Mouse (Mus musculus) kidney, postnatal 0 days (tissue): ENCODE results near the gene Gm42372. TPM values are rescaled to one million over a fixed set of nuclear protein-coding genes. Genes with fewer than 3 reads are reported as not detected.
A peak's percentile ranks its signal among the peaks of the same experiment; 100 is the strongest.

Experiments used
- ATAC-seq: fragments of 200-750 bp; cut with Nextera tagmentation; replicated peaks from 2 replicates; pipeline ENCODE4 v1.8.0; 2017; ENCODE audit warnings: low read depth, moderate number of reproducible peaks, moderate TSS enrichment, moderate library complexity; ENCODE audit not compliant: low FRiP score
- DNase-seq: peaks from one replicate; pipeline ENCODE4 v3.0.0-alpha.2; 2016; ENCODE audit warnings: low spot score
- H3K27ac ChIP-seq: fragments of 300-500 bp; sonication (generic); 2 replicates; pipeline ENCODE4 v1.5.1; 2014; ENCODE audit warnings: mild to moderate bottlenecking
- H3K27me3 ChIP-seq: fragments of 300-500 bp; sonication (generic); 2 replicates; pipeline ENCODE4 v1.6.1; 2014; ENCODE audit warnings: low read length, mixed read lengths; ENCODE audit not compliant: insufficient read depth
- H3K36me3 ChIP-seq: fragments of 300-500 bp; sonication (generic); 2 replicates; pipeline ENCODE4 v1.6.1; 2014; ENCODE audit warnings: low read length, mixed read lengths; ENCODE audit not compliant: insufficient read depth
- H3K4me1 ChIP-seq: fragments of 300-500 bp; sonication (generic); replicated peaks from 2 replicates; pipeline ENCODE4 v1.6.1; 2014; ENCODE audit warnings: antibody characterized with exemption, low read length, mixed read lengths; ENCODE audit not compliant: insufficient read depth
- H3K4me2 ChIP-seq: fragments of 300-500 bp; sonication (generic); 2 replicates; pipeline ENCODE4 v1.6.1; 2014; ENCODE audit warnings: mild to moderate bottlenecking, low read length, moderate library complexity, mixed read lengths
- H3K4me3 ChIP-seq: fragments of 300-500 bp; sonication (generic); replicated peaks from 2 replicates; pipeline ENCODE4 v1.5.1; 2014; ENCODE audit warnings: low read depth, low read length
- H3K9ac ChIP-seq: fragments of 300-500 bp; sonication (generic); 2 replicates; pipeline ENCODE4 v1.6.1; 2014; ENCODE audit warnings: low read depth, low read length
- H3K9me3 ChIP-seq: fragments of 300-500 bp; sonication (generic); replicated peaks from 2 replicates; pipeline ENCODE4 v1.6.1; 2016; ENCODE audit warnings: low read length, inconsistent platforms, mixed read lengths
- CTCF ChIP-seq: IDR thresholded peaks from 2 replicates; pipeline ENCODE4 v1.5.1; 2016; ENCODE audit warnings: antibody characterized with exemption, low read depth, mild to moderate bottlenecking, moderate library complexity
- WGBS: fragments of 180-500 bp; shearing (Covaris S2); extraction: QIAGEN DNeasy Blood & Tissue Kit; methylation state at CpG from one replicate; pipeline ENCODE4 v1.1.7; 2014; 5-methylcytosine and 5-hydroxymethylcytosine counted together
- polyA plus RNA-seq: library from polyadenylated mRNA; unstranded; fragments of >200 nt; fragmentation: Nextera tagmentation; extraction: Ambion mirVana; gene quantifications from 2 replicates; pipeline ENCODE4 v1.2.1, GENCODE M21; 2015

Gene Gm42372
- polyA plus RNA-seq = 0.09 and 0.13 TPM in 2 replicates

- Histone ChIP-seq H3K9ac (no peak within 1 kb of the TSS), H3K4me2 (peak within 1 kb of the TSS; percentile 10; the same call in 1 of the 2 replicates), H3K36me3 (no peaks in the 10 kb centered on the region), H3K27me3 (no peaks in the 10 kb centered on the region), H3K4me3 (no peak within 1 kb of the TSS), H3K4me1 (peaks cover 6% of the 10 kb centered on the region; the same call in 1 of the 2 replicates), H3K9me3 (no peaks in the 10 kb centered on the region), H3K27ac (no peak within 1 kb of the TSS)
- 26% methylated on average over 26 of the region's 26 CpGs for WGBS
- TF ChIP-seq CTCF = no peak
- DNase-seq (peak; percentile 48), ATAC-seq (no peak)
Observed at GRCm38 (mm10) chr7:16982859-16983568, at the start of gene Gm42372. Gm42372 (plus strand) TSS chr7:16983086.

GRCm38 (mm10) chr7:16937312-16937711, 45.6 kb upstream of the Gm42372 start:
- no peak for ATAC-seq
- TF ChIP-seq CTCF = peak; percentile 43; the same call in 1 of the 2 replicates
- H3K4me1 ChIP-seq = no peaks in the 10 kb centered on the region

GRCm38 (mm10) chr7:16938117-16938791, 44.6 kb upstream of the Gm42372 start:
- no peak for ATAC-seq
- no peaks in the 10 kb centered on the region for H3K9me3 ChIP-seq
- H3K4me2 ChIP-seq = no peak overlapping the region
- WGBS = 66% methylated on average over 17 of the region's 17 CpGs
- no peaks in the 10 kb centered on the region for H3K27me3 ChIP-seq
- H3K36me3 ChIP-seq = no peaks in the 10 kb centered on the region
- H3K27ac ChIP-seq = no peak overlapping the region
- no peak for TF ChIP-seq CTCF
- H3K4me1 ChIP-seq = no peaks in the 10 kb centered on the region
- no peak overlapping the region for H3K4me3 ChIP-seq
- H3K9ac ChIP-seq = no peak overlapping the region
- no peak for DNase-seq

More at GRCm38 (mm10) chr7:16937312-16937711, 45.6 kb upstream of the Gm42372 start:
- Histone ChIP-seq H3K4me2 (no peak overlapping the region), H3K9ac (no peak overlapping the region), H3K27me3 (no peaks in the 10 kb centered on the region), H3K36me3 (no peaks in the 10 kb centered on the region), H3K4me3 (no peak overlapping the region), H3K27ac (no peak overlapping the region), H3K9me3 (no peaks in the 10 kb centered on the region)
- DNase-seq = no peak
- 50% methylated on average over 4 of the region's 4 CpGs for WGBS

- Histone ChIP-seq H3K9me3 (no peaks in the 10 kb centered on the region), H3K27ac (peak overlapping the region; percentile 31), H3K36me3 (no peaks in the 10 kb centered on the region), H3K4me2 (no peak overlapping the region), H3K9ac (no peak overlapping the region), H3K27me3 (peaks cover 3% of the 10 kb centered on the region), H3K4me3 (no peak overlapping the region), H3K4me1 (peaks cover 8% of the 10 kb centered on the region; the same call in 1 of the 2 replicates)
- no peak for ATAC-seq
- DNase-seq = peak; percentile 79
- WGBS = 25% methylated on average over 7 of the region's 7 CpGs
- TF ChIP-seq CTCF = no peak
Observed at GRCm38 (mm10) chr7:16940292-16940691, 42.6 kb upstream of the Gm42372 start.

- ATAC-seq = no peak
- 62% methylated on average over 4 of the region's 4 CpGs for WGBS
- TF ChIP-seq CTCF = no peak
- Histone ChIP-seq H3K27me3 (peaks cover 25% of the 10 kb centered on the region), H3K4me1 (peaks cover 32% of the 10 kb centered on the region), H3K4me2 (no peak overlapping the region), H3K9me3 (no peaks in the 10 kb centered on the region), H3K9ac (no peak overlapping the region), H3K4me3 (no peak overlapping the region), H3K27ac (no peak overlapping the region), H3K36me3 (no peaks in the 10 kb centered on the region)
- DNase-seq = no peak
Observed at GRCm38 (mm10) chr7:16942861-16943260, 40.0 kb upstream of the Gm42372 start.

- H3K4me1 ChIP-seq = peaks cover 37% of the 10 kb centered on the region
- H3K9me3 ChIP-seq = no peaks in the 10 kb centered on the region
- no peak for TF ChIP-seq CTCF
- peak within 1 kb of the TSS; percentile 48 for H3K4me3 ChIP-seq
- 14% methylated on average over 36 of the region's 36 CpGs for WGBS
- ATAC-seq (peak; percentile 86), DNase-seq (peak; percentile 97)
- H3K36me3 ChIP-seq = no peaks in the 10 kb centered on the region
- peak within 1 kb of the TSS; percentile 74 for H3K9ac ChIP-seq
- H3K27ac ChIP-seq = no peak within 1 kb of the TSS; the same call in 1 of the 2 replicates
- H3K27me3 ChIP-seq = peaks cover 25% of the 10 kb centered on the region
- H3K4me2 ChIP-seq = peak within 1 kb of the TSS; percentile 73
Observed at GRCm38 (mm10) chr7:16944061-16944807, 38.7 kb upstream of the Gm42372 start, which contains the start of gene Pnmal2. Pnmal2 (plus strand) TSS chr7:16944682.
